Mouse (Mus musculus) left cerebral cortex, adult 9 months (tissue): ENCODE measurements around the gene Ly6g6d.
A peak's percentile ranks its signal among the peaks of the same experiment; 100 is the strongest.
"Not testable (repeated sequence)": the region's sequence is repeated elsewhere in the genome, so short reads cannot be mapped to it uniquely, and the experiment has no call there.

Source experiments
- DNase-seq, 2 experiments: peaks; one replicate each; pipeline ENCODE4 v3.0.0; 2022; ENCODE audit warnings: low spot score in 2 of 2

Gene Ly6g6d

GRCm38 (mm10) chr17:35048932-35049440 is 28.9 kb downstream of the Ly6g6d start:
- DNase-seq = no peak

GRCm38 (mm10) chr17:35048149-35048931 is 29.5 kb downstream of the Ly6g6d start:
- DNase-seq = no peak

GRCm38 (mm10) chr17:35047688-35048087 is 30.2 kb downstream of the Ly6g6d start:
- no peak for DNase-seq

- peak; percentile 88 to 96 for DNase-seq
Observed at GRCm38 (mm10) chr17:35046681-35047455, 31.0 kb downstream of the Ly6g6d start, which contains the start of gene Msh5. Gene Msh5 (minus strand): TSS chr17:35046745.

GRCm38 (mm10) chr17:35045807-35046680 is 31.8 kb downstream of the Ly6g6d start:
- DNase-seq = no peak

- no peak for DNase-seq
Observed at GRCm38 (mm10) chr17:35044904-35045806, 32.7 kb downstream of the Ly6g6d start.

GRCm38 (mm10) chr17:35043794-35044193 is 34.1 kb downstream of the Ly6g6d start:
- DNase-seq = no peak

- DNase-seq = peak in 1 of 2 experiments; percentile 46
Observed at GRCm38 (mm10) chr17:35039121-35039873, 38.6 kb downstream of the Ly6g6d start.

GRCm38 (mm10) chr17:35034896-35035295 is 43.0 kb downstream of the Ly6g6d start:
- DNase-seq = no peak

GRCm38 (mm10) chr17:35033703-35034102 is 44.2 kb downstream of the Ly6g6d start:
- not testable (repeated sequence) for DNase-seq

GRCm38 (mm10) chr17:35032323-35032870 is 45.5 kb downstream of the Ly6g6d start:
- no peak for DNase-seq

- DNase-seq = no peak
Observed at GRCm38 (mm10) chr17:35031880-35032279, 46.0 kb downstream of the Ly6g6d start.

GRCm38 (mm10) chr17:35031272-35031671 is 46.6 kb downstream of the Ly6g6d start:
- no peak for DNase-seq

- no peak for DNase-seq
Observed at GRCm38 (mm10) chr17:35029691-35030532, 48.0 kb downstream of the Ly6g6d start.

- no peak for DNase-seq
Observed at GRCm38 (mm10) chr17:35028315-35028714, 49.5 kb downstream of the Ly6g6d start.

GRCm38 (mm10) chr17:35027277-35028068 is 50.4 kb downstream of the Ly6g6d start, which contains the start of gene Sapcd1:
Gene Sapcd1 (minus strand): TSS chr17:35028016.
- no peak for DNase-seq

GRCm38 (mm10) chr17:35026206-35026605 is 51.7 kb downstream of the Ly6g6d start:
- no peak for DNase-seq
